Mouse (Mus musculus): ENCODE measurements around the gene Slc16a14. TPM values are rescaled to one million over a fixed set of nuclear protein-coding genes. Genes with fewer than 3 reads are reported as not detected.

The Slc16a14 gene
- polyA plus RNA-seq (2012; rRNA removed): 8.1 and 8.9 TPM in 2 replicates

DNA sequence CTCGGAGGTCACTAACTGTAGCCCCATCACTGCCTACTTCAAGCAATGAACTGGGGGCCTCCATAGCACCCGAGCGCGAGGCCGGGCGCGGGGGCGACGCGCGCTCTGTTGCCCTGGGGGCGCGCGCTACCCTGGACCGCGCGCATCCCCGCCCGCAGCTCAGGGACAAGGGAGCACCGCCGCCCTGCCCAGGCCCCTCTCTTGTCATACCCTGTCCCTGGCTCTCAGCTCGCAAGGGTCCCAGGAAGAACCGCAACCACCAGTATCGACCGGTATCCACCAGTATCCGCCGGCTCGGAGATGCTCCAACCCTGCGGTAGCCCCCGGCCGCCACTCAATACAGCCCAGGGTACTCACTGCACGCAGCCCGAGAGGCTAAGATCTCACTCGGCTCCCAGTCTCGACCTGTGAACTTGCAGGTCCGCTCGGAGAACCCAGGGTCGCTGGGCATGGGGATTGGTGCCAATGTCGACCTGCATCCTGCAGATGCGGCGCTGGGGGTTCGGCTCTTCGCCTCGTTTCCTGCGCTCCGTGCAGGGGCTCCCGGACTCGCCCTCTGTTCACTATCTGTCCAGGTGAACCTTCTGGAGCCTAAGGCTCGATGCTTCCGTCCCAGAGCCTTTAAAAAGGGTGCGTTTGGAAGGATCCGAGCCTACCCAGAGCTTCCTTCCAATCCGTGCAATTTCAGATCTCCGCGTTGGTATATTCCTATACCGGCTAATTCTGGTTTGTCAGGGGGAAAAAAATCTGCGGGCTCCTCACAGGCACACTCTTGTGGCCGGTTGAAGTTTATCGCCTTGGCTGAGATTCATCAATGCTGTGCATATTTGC is at the start of gene Slc16a14:
Slc16a14 (minus strand) TSS at position 632 of the 831 bp plus-strand sequence.

Other genes with a start within 250 kb of the Slc16a14 start
- 127 and 130 TPM in 2 replicates for gene Dner, start 238.9 kb downstream of the Slc16a14 start, polyA plus RNA-seq (2012; rRNA removed)
- gene Fbxo36, start 95.3 kb downstream of the Slc16a14 start, polyA plus RNA-seq (2012; rRNA removed): 3.5 and 4.0 TPM in 2 replicates
- gene Trip12, start 94.6 kb downstream of the Slc16a14 start, polyA plus RNA-seq (2012; rRNA removed): 97.8 and 104 TPM in 2 replicates
- gene Gm10553, start 165.0 kb upstream of the Slc16a14 start, polyA plus RNA-seq (2012; rRNA removed): not detected in 2 replicates
- not detected in 2 replicates for gene A530032D15Rik, start 174.7 kb upstream of the Slc16a14 start, polyA plus RNA-seq (2012; rRNA removed)